Mouse (Mus musculus) bone marrow, adult 2 months (tissue): Measurements from ENCODE around the gene Snx9. TPM values are rescaled to one million over a fixed set of nuclear protein-coding genes. Genes with fewer than 3 reads are reported as not detected.
A peak's percentile ranks its signal among the peaks of the same experiment; 100 is the strongest.

Experiments
- H3K27ac ChIP-seq: fragments of 200-500 bp; 2 replicates; pipeline ENCODE4 v1.5.1; 2012; ENCODE audit warnings: low read depth, mild to moderate bottlenecking, control low read depth, inconsistent platforms, low read length; ENCODE audit not compliant: control insufficient read depth, poor library complexity, insufficient read depth
- H3K4me1 ChIP-seq: fragments of 200-500 bp; 2 replicates; pipeline ENCODE4 v1.6.1; 2011; ENCODE audit warnings: low read length; ENCODE audit not compliant: control insufficient read depth, insufficient read depth
- H3K4me3 ChIP-seq: fragments of 200-500 bp; replicated peaks from 2 replicates; pipeline ENCODE3; 2011; ENCODE audit warnings: mild to moderate bottlenecking, low read depth, low read length, control low read depth; ENCODE audit not compliant: control insufficient read depth
- CTCF ChIP-seq: fragments of 200-500 bp; IDR thresholded peaks from 2 replicates; pipeline ENCODE4 v1.5.1; 2011; ENCODE audit warnings: low read length, control low read depth; ENCODE audit not compliant: control insufficient read depth, insufficient read depth
- POLR2A ChIP-seq: fragments of 200-500 bp; IDR thresholded peaks from 2 replicates; pipeline ENCODE4 v1.6.1; 2011; ENCODE audit warnings: low read depth, mild to moderate bottlenecking, control low read depth, low read length, borderline replicate concordance; ENCODE audit not compliant: control insufficient read depth
- WGBS: fragments of 180-500 bp; shearing (Covaris S2); methylation state at CpG from one replicate; pipeline ENCODE4 v1.1.7; 2018; 5-methylcytosine and 5-hydroxymethylcytosine counted together
- polyA plus RNA-seq: library from polyadenylated mRNA; stranded (reverse); fragments of >200 nt; gene quantifications from 2 replicates; pipeline ENCODE4 v1.2.4, GENCODE M21; 2011; ENCODE audit warnings: low replicate concordance; ENCODE audit not compliant: missing spikeins, insufficient read depth, insufficient read length

Snx9 gene
- polyA plus RNA-seq, 1 experiment: 16.6 TPM

- H3K4me1 ChIP-seq: peaks cover 14% of the 10 kb centered on the region
- H3K27ac ChIP-seq: peak overlapping the region; percentile 1
- WGBS: 51% methylated on average over 6 of the region's 6 CpGs
- no peak for TF ChIP-seq POLR2A
- no peak for TF ChIP-seq CTCF
- no peak overlapping the region for H3K4me3 ChIP-seq
Observed at GRCm38 (mm10) chr17:5886181-5886810, 45.2 kb downstream of the Snx9 start.

- 11% methylated on average over 20 of the region's 20 CpGs for WGBS
- TF ChIP-seq CTCF (peak; percentile 25; the same call in 1 of the 2 replicates), POLR2A (no peak)
- Histone ChIP-seq H3K4me3 (peak overlapping the region; percentile 22), H3K27ac (no peak overlapping the region; the same call in 1 of the 2 replicates), H3K4me1 (peaks cover 14% of the 10 kb centered on the region)
Observed at GRCm38 (mm10) chr17:5886943-5887800, 46.0 kb downstream of the Snx9 start.

GRCm38 (mm10) chr17:5890429-5890828, 49.3 kb downstream of the Snx9 start:
- 35% methylated on average over 8 of the region's 8 CpGs for WGBS
- no peak overlapping the region for H3K4me3 ChIP-seq
- no peak overlapping the region for H3K27ac ChIP-seq
- peak; percentile 94 for TF ChIP-seq CTCF
- no peak for TF ChIP-seq POLR2A
- peaks cover 10% of the 10 kb centered on the region for H3K4me1 ChIP-seq

- H3K27ac ChIP-seq: no peak overlapping the region
- H3K4me3 ChIP-seq: no peak overlapping the region
- H3K4me1 ChIP-seq: peaks cover 7% of the 10 kb centered on the region
- TF ChIP-seq CTCF: no peak
- TF ChIP-seq POLR2A: no peak
- WGBS: 76% methylated on average over 9 of the region's 9 CpGs
Observed at GRCm38 (mm10) chr17:5891933-5892683, 51.0 kb downstream of the Snx9 start.

- Histone ChIP-seq H3K4me1 (peaks cover 7% of the 10 kb centered on the region; the same call in 1 of the 2 replicates), H3K4me3 (no peak overlapping the region), H3K27ac (no peak overlapping the region)
- TF ChIP-seq POLR2A: no peak
- TF ChIP-seq CTCF: no peak
- WGBS: 10% methylated on average over 7 of the region's 7 CpGs
Observed at GRCm38 (mm10) chr17:5893092-5893491, 52.0 kb downstream of the Snx9 start.

- peaks cover 9% of the 10 kb centered on the region; the same call in 1 of the 2 replicates for H3K4me1 ChIP-seq
- WGBS: 68% methylated on average over 7 of the region's 7 CpGs
- TF ChIP-seq POLR2A (no peak), CTCF (no peak)
- H3K27ac ChIP-seq: no peak overlapping the region
- no peak overlapping the region for H3K4me3 ChIP-seq
Observed at GRCm38 (mm10) chr17:5893574-5894148, 52.5 kb downstream of the Snx9 start.

GRCm38 (mm10) chr17:5896066-5896465, 54.9 kb downstream of the Snx9 start:
- 68% methylated on average over 4 of the region's 4 CpGs for WGBS
- Histone ChIP-seq H3K27ac (no peak overlapping the region), H3K4me1 (peaks cover 15% of the 10 kb centered on the region), H3K4me3 (no peak overlapping the region)
- TF ChIP-seq POLR2A: no peak
- no peak for TF ChIP-seq CTCF
